Mouse (Mus musculus): Measurements from ENCODE around the gene 4921524J17Rik.

- TF ChIP-seq TAL1 (IDR thresholded peaks at IDR 0.05; ENCODE audit: low read length) (no peak), GATA1 (IDR thresholded peaks at IDR 0.05; ENCODE audit: low read length) (no peak)
These were observed 36.8 kb downstream of the 4921524J17Rik start for GRCm38 (mm10) chr8:85395681-85396431.
